Mouse (Mus musculus) lung, embryonic 16.5 days (tissue): Measurements from ENCODE around the gene Tango2. TPM values are rescaled to one million over a fixed set of nuclear protein-coding genes. Genes with fewer than 3 reads are reported as not detected.
A peak's percentile ranks its signal among the peaks of the same experiment; 100 is the strongest.

Experiments
- ATAC-seq: fragments of 200-750 bp; cut with Nextera tagmentation; 2 replicates; pipeline ENCODE4 v1.8.0; 2017; ENCODE audit warnings: low read depth, mild to moderate bottlenecking, moderate library complexity
- H3K27ac ChIP-seq: fragments of 300-500 bp; sonication (generic); 2 replicates; pipeline ENCODE4 v1.5.1; 2014; ENCODE audit warnings: mild to moderate bottlenecking, control low read depth, low read length
- H3K27me3 ChIP-seq: fragments of 300-500 bp; sonication (generic); 2 replicates; pipeline ENCODE4 v1.6.1; 2014; ENCODE audit warnings: low read depth, low read length, mixed read lengths; ENCODE audit not compliant: control insufficient read depth, insufficient read depth
- H3K36me3 ChIP-seq: fragments of 300-500 bp; sonication (generic); 2 replicates; pipeline ENCODE4 v1.6.1; 2014; ENCODE audit warnings: low read length; ENCODE audit not compliant: control insufficient read depth, insufficient read depth
- H3K4me1 ChIP-seq: fragments of 300-500 bp; sonication (generic); replicated peaks from 2 replicates; pipeline ENCODE4 v1.6.1; 2014; ENCODE audit warnings: low read length, mixed read lengths; ENCODE audit not compliant: control insufficient read depth, insufficient read depth
- H3K4me2 ChIP-seq: fragments of 300-500 bp; sonication (generic); 2 replicates; pipeline ENCODE4 v1.6.1; 2014; ENCODE audit warnings: low read depth, low read length, control low read depth
- H3K4me3 ChIP-seq: fragments of 300-500 bp; sonication (generic); 2 replicates; pipeline ENCODE4 v1.5.1; 2014; ENCODE audit warnings: mild to moderate bottlenecking, low read length, control low read depth
- H3K9ac ChIP-seq: fragments of 300-500 bp; sonication (generic); 2 replicates; pipeline ENCODE4 v1.6.1; 2014; ENCODE audit warnings: low read length, control low read depth
- H3K9me3 ChIP-seq: fragments of 300-500 bp; sonication (generic); 2 replicates; pipeline ENCODE4 v1.6.1; 2016; ENCODE audit warnings: low read length; ENCODE audit not compliant: control insufficient read depth
- WGBS: fragments of 180-500 bp; shearing (Covaris S2); extraction: QIAGEN DNeasy Blood & Tissue Kit; methylation state at CpG from one replicate; pipeline ENCODE4 v1.1.7; 2014; 5-methylcytosine and 5-hydroxymethylcytosine counted together
- polyA plus RNA-seq: library from polyadenylated mRNA; unstranded; fragments of >200 nt; fragmentation: Nextera tagmentation; extraction: Ambion mirVana; gene quantifications from 2 replicates; pipeline ENCODE4 v1.2.1, GENCODE M21; 2015

The Tango2 gene
- polyA plus RNA-seq, 1 experiment from 2014 or later = 27.0 TPM

GRCm38 (mm10) chr16:18384211-18384610 lies 36.3 kb upstream of the Tango2 start:
- no peaks in the 10 kb centered on the region for H3K27me3 ChIP-seq
- no peak overlapping the region for H3K27ac ChIP-seq
- no peak for ATAC-seq
- H3K36me3 ChIP-seq = no peaks in the 10 kb centered on the region
- no peak overlapping the region for H3K9ac ChIP-seq
- 71% methylated on average over 7 of the region's 7 CpGs for WGBS
- H3K4me2 ChIP-seq = no peak overlapping the region
- H3K4me1 ChIP-seq = peaks cover 31% of the 10 kb centered on the region
- no peaks in the 10 kb centered on the region for H3K9me3 ChIP-seq
- no peak overlapping the region for H3K4me3 ChIP-seq

DNA sequence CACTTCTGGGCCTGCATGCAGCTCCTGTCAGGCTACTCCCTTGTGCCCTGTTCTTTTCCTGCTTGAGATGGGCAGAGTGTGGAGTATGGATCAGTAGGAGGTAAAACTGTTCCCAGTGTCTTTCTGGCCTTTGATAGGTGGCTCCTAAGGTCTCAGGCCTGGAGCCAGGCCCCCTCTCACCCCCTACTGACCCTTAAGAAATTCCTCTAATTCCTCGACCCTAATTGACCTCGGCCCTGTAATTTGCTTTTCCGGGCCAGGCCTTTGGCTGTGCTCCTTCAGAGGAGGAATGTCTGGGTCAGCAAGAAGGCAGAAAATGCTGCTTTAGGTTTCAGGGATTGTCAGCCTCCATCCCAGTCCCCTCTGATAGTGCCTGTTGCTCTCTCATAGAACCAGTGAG lies 35.9 kb upstream of the Tango2 start:
- Histone ChIP-seq H3K9me3 (no peaks in the 10 kb centered on the region), H3K36me3 (no peaks in the 10 kb centered on the region), H3K4me3 (no peak overlapping the region), H3K4me2 (no peak overlapping the region), H3K9ac (no peak overlapping the region; the same call in 1 of the 2 replicates), H3K27ac (no peak overlapping the region), H3K4me1 (peaks cover 26% of the 10 kb centered on the region), H3K27me3 (no peaks in the 10 kb centered on the region)
- 14% methylated on average over 3 of the region's 3 CpGs for WGBS
- ATAC-seq = no peak

GRCm38 (mm10) chr16:18383045-18383726 lies 35.3 kb upstream of the Tango2 start:
- no peak for ATAC-seq
- 62% methylated on average over 9 of the region's 9 CpGs for WGBS
- H3K4me2 ChIP-seq = no peak overlapping the region
- H3K9me3 ChIP-seq = no peaks in the 10 kb centered on the region
- H3K27me3 ChIP-seq = no peaks in the 10 kb centered on the region
- H3K4me3 ChIP-seq = no peak overlapping the region
- no peak overlapping the region; the same call in 1 of the 2 replicates for H3K9ac ChIP-seq
- no peaks in the 10 kb centered on the region for H3K36me3 ChIP-seq
- H3K4me1 ChIP-seq = peaks cover 21% of the 10 kb centered on the region
- no peak overlapping the region for H3K27ac ChIP-seq

GRCm38 (mm10) chr16:18381621-18382258 lies 33.8 kb upstream of the Tango2 start:
- H3K9me3 ChIP-seq = no peaks in the 10 kb centered on the region
- no peak overlapping the region for H3K4me2 ChIP-seq
- peaks cover 12% of the 10 kb centered on the region for H3K4me1 ChIP-seq
- no peaks in the 10 kb centered on the region for H3K27me3 ChIP-seq
- WGBS = 61% methylated on average over 6 of the region's 6 CpGs
- no peak overlapping the region for H3K9ac ChIP-seq
- peak; percentile 41; the same call in 1 of the 2 replicates for ATAC-seq
- H3K27ac ChIP-seq = no peak overlapping the region
- no peaks in the 10 kb centered on the region for H3K36me3 ChIP-seq
- H3K4me3 ChIP-seq = no peak overlapping the region

- Histone ChIP-seq H3K4me1 (peaks cover 12% of the 10 kb centered on the region), H3K27ac (no peak overlapping the region), H3K36me3 (no peaks in the 10 kb centered on the region), H3K4me2 (no peak overlapping the region), H3K27me3 (no peaks in the 10 kb centered on the region), H3K9me3 (no peaks in the 10 kb centered on the region), H3K4me3 (no peak overlapping the region), H3K9ac (no peak overlapping the region)
- 40% methylated on average over 6 of the region's 6 CpGs for WGBS
- ATAC-seq = no peak
Observed at GRCm38 (mm10) chr16:18380495-18381063, 32.7 kb upstream of the Tango2 start.

DNA sequence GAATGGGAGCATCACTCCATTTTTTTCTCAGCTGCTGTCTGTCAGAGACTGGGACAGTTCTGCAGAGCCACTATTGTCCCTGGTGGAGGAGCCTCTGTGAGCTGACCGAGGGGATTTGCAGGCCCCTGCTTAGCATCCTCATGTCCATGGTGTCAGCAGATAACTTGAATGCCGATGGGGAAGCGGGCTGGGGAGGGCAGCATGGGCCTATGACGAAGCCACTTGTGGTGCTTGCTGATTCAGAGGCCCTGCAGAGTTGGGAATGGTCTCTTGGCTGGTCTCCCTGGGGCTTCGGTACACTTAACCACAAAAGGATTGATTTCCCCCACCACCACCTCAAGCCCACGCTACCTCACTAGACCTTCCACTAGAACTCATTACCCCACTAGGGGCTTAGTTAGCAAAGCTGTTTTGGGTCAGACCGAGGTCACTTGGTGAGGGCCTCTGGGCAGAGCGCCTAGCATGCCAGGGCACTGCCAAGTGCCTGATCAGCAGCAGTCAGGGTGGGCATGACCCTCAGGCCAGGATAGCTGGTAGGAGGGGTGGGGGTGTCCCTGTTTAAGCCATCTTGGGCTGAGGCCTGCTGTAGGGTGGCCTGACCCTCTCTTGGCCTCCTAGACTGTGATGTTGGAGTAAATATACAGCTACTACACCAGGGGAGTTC lies 31.6 kb upstream of the Tango2 start:
- Histone ChIP-seq H3K4me1 (peaks cover 12% of the 10 kb centered on the region), H3K27me3 (no peaks in the 10 kb centered on the region), H3K4me2 (no peak overlapping the region), H3K36me3 (no peaks in the 10 kb centered on the region), H3K4me3 (no peak overlapping the region), H3K9me3 (no peaks in the 10 kb centered on the region), H3K27ac (no peak overlapping the region), H3K9ac (no peak overlapping the region)
- ATAC-seq = no peak
- 81% methylated on average over 8 of the region's 8 CpGs for WGBS

GRCm38 (mm10) chr16:18378489-18378888 lies 30.6 kb upstream of the Tango2 start:
- no peak for ATAC-seq
- H3K27me3 ChIP-seq = no peaks in the 10 kb centered on the region
- peaks cover 5% of the 10 kb centered on the region for H3K4me1 ChIP-seq
- no peak overlapping the region for H3K4me3 ChIP-seq
- no peak overlapping the region for H3K27ac ChIP-seq
- no peak overlapping the region for H3K9ac ChIP-seq
- H3K36me3 ChIP-seq = no peaks in the 10 kb centered on the region
- 26% methylated on average over 1 of the region's 1 CpGs for WGBS
- H3K9me3 ChIP-seq = no peaks in the 10 kb centered on the region
- no peak overlapping the region for H3K4me2 ChIP-seq

- H3K9me3 ChIP-seq = no peaks in the 10 kb centered on the region
- H3K4me2 ChIP-seq = no peak overlapping the region
- no peak overlapping the region for H3K9ac ChIP-seq
- no peak overlapping the region for H3K4me3 ChIP-seq
- H3K4me1 ChIP-seq = 0 out of 2 replicates have a peak, but pooled peaks cover 2% of the 10 kb centered on the region
- no peaks in the 10 kb centered on the region for H3K27me3 ChIP-seq
- H3K36me3 ChIP-seq = no peaks in the 10 kb centered on the region
- no peak overlapping the region for H3K27ac ChIP-seq
- ATAC-seq = no peak
- WGBS = 35% methylated on average over 3 of the region's 3 CpGs
Observed at GRCm38 (mm10) chr16:18377203-18377602, 29.3 kb upstream of the Tango2 start.

GRCm38 (mm10) chr16:18376297-18376954 lies 28.5 kb upstream of the Tango2 start:
- no peaks in the 10 kb centered on the region for H3K27me3 ChIP-seq
- H3K4me2 ChIP-seq = no peak overlapping the region
- 68% methylated on average over 6 of the region's 7 CpGs for WGBS
- no peak overlapping the region for H3K9ac ChIP-seq
- ATAC-seq = no peak
- no peaks in the 10 kb centered on the region for H3K4me1 ChIP-seq
- no peaks in the 10 kb centered on the region for H3K9me3 ChIP-seq
- no peaks in the 10 kb centered on the region for H3K36me3 ChIP-seq
- H3K4me3 ChIP-seq = no peak overlapping the region
- no peak overlapping the region for H3K27ac ChIP-seq
